Mouse (Mus musculus) heart, embryonic 11.5 days (tissue): ENCODE data around the gene Ppwd1. TPM values are rescaled to one million over a fixed set of nuclear protein-coding genes. Genes with fewer than 3 reads are reported as not detected.
"Not testable (repeated sequence)": the region's sequence is repeated elsewhere in the genome, so short reads cannot be mapped to it uniquely, and the experiment has no call there.

Source experiments
- ATAC-seq: fragments of 200-750 bp; cut with Nextera tagmentation; replicated peaks from 2 replicates; pipeline ENCODE4 v1.8.0; 2017; ENCODE audit warnings: moderate library complexity; ENCODE audit not compliant: insufficient number of reproducible peaks, low FRiP score, low TSS enrichment
- H3K27ac ChIP-seq: fragments of 300-500 bp; sonication (generic); 2 replicates; pipeline ENCODE4 v1.5.1; 2014; ENCODE audit warnings: mild to moderate bottlenecking, low read depth, low read length
- H3K27me3 ChIP-seq: fragments of 300-500 bp; sonication (generic); 2 replicates; pipeline ENCODE4 v1.6.1; 2014; ENCODE audit warnings: mild to moderate bottlenecking, low read length, mixed read lengths; ENCODE audit not compliant: control insufficient read depth, insufficient read depth
- H3K36me3 ChIP-seq: fragments of 300-500 bp; sonication (generic); 2 replicates; pipeline ENCODE4 v1.6.1; 2014; ENCODE audit warnings: mild to moderate bottlenecking, low read length, moderate library complexity, mixed read lengths; ENCODE audit not compliant: control insufficient read depth, insufficient read depth
- H3K4me1 ChIP-seq: fragments of 300-500 bp; sonication (generic); 2 replicates; pipeline ENCODE4 v1.6.1; 2014; ENCODE audit warnings: low read length; ENCODE audit not compliant: control insufficient read depth, insufficient read depth
- H3K4me2 ChIP-seq: fragments of 300-500 bp; sonication (generic); 2 replicates; pipeline ENCODE4 v1.6.1; 2014; ENCODE audit warnings: mild to moderate bottlenecking, moderate library complexity
- H3K4me3 ChIP-seq: fragments of 300-500 bp; sonication (generic); 2 replicates; pipeline ENCODE4 v1.5.1; 2014; ENCODE audit warnings: low read depth, low read length
- H3K9ac ChIP-seq: fragments of 300-500 bp; sonication (generic); 2 replicates; pipeline ENCODE4 v1.6.1; 2014; ENCODE audit warnings: mild to moderate bottlenecking, low read depth, low read length, moderate library complexity
- H3K9me3 ChIP-seq: fragments of 300-500 bp; sonication (generic); replicated peaks from 2 replicates; pipeline ENCODE4 v1.6.1; 2016; ENCODE audit warnings: low read length; ENCODE audit not compliant: control insufficient read depth
- WGBS: fragments of 180-500 bp; shearing (Covaris S2); extraction: QIAGEN DNeasy Blood & Tissue Kit; methylation state at CpG from one replicate; pipeline ENCODE4 v1.1.7; 2014; ENCODE audit not compliant: insufficient replicate concordance; 5-methylcytosine and 5-hydroxymethylcytosine counted together
- polyA plus RNA-seq: library from polyadenylated mRNA; unstranded; fragments of >200 nt; fragmentation: Nextera tagmentation; extraction: Ambion mirVana; gene quantifications from 2 replicates; pipeline ENCODE4 v1.2.1, GENCODE M21; 2014

Gene Ppwd1
- polyA plus RNA-seq: 9.3 and 11.9 TPM in 2 replicates

DNA sequence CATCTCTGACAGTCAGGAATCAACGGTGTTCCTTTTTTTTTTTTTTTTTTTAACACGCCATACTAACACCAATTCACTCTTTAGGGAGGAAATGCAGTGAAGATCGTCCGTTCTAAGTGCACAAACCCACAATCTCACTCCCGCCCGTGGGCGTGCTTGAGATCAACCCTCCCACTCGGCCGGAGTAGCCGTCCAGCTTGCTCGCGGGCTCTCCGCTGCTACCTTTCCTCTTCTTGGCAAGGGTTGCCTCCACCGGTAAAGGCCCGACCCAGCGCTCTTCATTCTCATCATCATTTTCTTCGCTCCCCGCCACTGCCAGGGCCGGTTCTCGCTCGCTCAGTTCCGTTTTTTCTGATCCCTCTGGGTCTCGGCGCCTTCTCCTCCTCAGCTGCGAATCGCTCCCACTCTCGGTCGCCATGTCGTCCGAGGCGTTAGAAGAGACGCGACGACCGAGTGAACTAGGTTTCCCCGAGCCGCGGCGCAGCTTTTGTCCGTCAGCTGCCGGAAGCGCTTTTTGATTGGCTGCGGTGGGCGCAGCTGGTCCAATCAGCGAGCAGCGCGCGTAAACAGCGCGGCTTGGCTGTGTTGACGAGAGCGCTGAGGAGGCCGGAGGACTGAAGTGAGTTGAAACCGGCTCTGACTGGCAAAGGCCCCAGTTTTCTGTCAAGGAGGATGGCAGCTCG is at the start of gene Ppwd1, which contains the start of gene Cenpk:
Ppwd1 (minus strand) TSS at position 460 of the 683 bp plus-strand sequence.
Cenpk (plus strand) TSS at position 228 of the 683 bp plus-strand sequence.
- Histone ChIP-seq H3K9ac (peak within 1 kb of the TSS; percentile 90), H3K36me3 (no peaks in the 10 kb centered on the region), H3K9me3 (no peaks in the 10 kb centered on the region), H3K4me2 (peak within 1 kb of the TSS; percentile 82), H3K27ac (peak within 1 kb of the TSS; percentile 95), H3K4me3 (peak within 1 kb of the TSS; percentile 65), H3K27me3 (no peaks in the 10 kb centered on the region), H3K4me1 (peaks cover 8% of the 10 kb centered on the region)
- ATAC-seq: peak; percentile 98
- WGBS: under 1% methylated on average over 55 of the region's 55 CpGs

DNA sequence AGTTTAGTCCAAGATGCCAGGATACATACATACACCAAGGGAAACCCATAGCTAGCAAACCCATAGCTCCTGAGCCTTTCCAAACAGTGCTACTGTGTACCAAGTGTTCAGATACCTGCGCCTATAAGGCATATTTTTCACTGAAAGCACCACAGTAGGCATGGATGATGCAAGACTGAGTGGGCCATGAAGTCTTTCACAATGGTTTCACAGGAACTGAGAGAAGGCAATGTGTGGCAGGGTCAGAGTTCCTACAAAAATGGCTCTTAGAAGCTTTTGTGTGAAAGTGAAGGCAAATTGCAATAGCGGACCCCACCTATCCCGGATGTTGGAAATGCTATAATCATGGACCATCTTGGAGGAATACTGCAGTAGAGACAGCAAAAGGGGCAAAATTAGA is 30.4 kb upstream of the Ppwd1 start:
- no peak overlapping the region for H3K27ac ChIP-seq
- no peaks in the 10 kb centered on the region for H3K4me1 ChIP-seq
- no peaks in the 10 kb centered on the region for H3K9me3 ChIP-seq
- no peaks in the 10 kb centered on the region for H3K36me3 ChIP-seq
- 85% methylated on average over 3 of the region's 3 CpGs for WGBS
- no peak overlapping the region for H3K9ac ChIP-seq
- H3K4me2 ChIP-seq: no peak overlapping the region
- H3K4me3 ChIP-seq: no peak overlapping the region
- ATAC-seq: no peak
- no peaks in the 10 kb centered on the region for H3K27me3 ChIP-seq

DNA sequence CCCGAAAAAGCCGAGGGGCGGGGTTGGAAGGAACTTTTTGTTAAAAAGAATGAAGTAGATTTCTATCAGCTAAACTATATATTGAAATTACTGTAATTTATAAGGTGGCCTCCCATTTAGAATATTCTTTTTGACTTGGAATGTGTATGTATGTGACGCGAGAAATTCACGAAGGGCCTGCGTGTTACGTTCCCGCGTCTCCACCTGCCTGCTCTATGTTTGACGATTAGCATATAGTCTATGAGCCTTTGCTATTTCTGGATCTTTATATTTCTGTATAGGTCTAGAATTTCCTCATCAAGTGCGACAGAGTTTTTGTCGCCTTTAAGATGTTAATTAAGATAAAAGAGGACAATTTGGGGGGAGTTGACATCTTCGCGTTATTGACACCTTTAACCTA is 538 bp upstream of the Ppwd1 start:
- H3K9ac ChIP-seq: peak overlapping the region; percentile 90
- peak overlapping the region; percentile 82 for H3K4me2 ChIP-seq
- WGBS: 7% methylated on average over 15 of the region's 15 CpGs
- peak overlapping the region; percentile 65 for H3K4me3 ChIP-seq
- no peaks in the 10 kb centered on the region for H3K27me3 ChIP-seq
- peak overlapping the region; percentile 24; the same call in 1 of the 2 replicates for H3K27ac ChIP-seq
- peaks cover 8% of the 10 kb centered on the region for H3K4me1 ChIP-seq
- no peaks in the 10 kb centered on the region for H3K9me3 ChIP-seq
- H3K36me3 ChIP-seq: no peaks in the 10 kb centered on the region
- ATAC-seq: no peak; the same call in 1 of the 2 replicates

DNA sequence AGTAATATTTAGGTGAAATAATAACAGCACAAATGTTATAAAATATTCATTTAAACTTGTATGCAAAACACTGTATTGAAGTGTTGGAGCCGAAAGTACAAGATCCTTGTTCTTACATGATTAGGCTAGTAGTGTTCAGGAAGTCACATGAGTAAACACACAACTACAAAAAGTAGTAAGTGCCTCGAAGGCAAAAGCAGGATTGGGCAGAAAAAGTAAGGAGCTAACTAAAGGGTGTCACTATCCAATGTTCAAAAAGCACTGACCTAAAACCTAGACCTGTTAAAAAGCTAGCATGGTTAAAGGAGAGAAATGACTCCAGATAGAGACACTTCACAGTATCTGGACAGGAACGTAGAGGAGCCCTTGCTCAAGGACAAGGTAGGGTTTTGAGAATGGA is 1.2 kb downstream of the Ppwd1 start:
- Histone ChIP-seq H3K36me3 (no peaks in the 10 kb centered on the region), H3K9ac (peak overlapping the region; percentile 90), H3K4me3 (peak overlapping the region; percentile 65), H3K27ac (no peak overlapping the region), H3K4me2 (peak overlapping the region; percentile 82), H3K4me1 (peaks cover 8% of the 10 kb centered on the region), H3K27me3 (no peaks in the 10 kb centered on the region), H3K9me3 (no peaks in the 10 kb centered on the region)
- ATAC-seq: no peak
- WGBS: 51% methylated on average over 3 of the region's 3 CpGs

DNA sequence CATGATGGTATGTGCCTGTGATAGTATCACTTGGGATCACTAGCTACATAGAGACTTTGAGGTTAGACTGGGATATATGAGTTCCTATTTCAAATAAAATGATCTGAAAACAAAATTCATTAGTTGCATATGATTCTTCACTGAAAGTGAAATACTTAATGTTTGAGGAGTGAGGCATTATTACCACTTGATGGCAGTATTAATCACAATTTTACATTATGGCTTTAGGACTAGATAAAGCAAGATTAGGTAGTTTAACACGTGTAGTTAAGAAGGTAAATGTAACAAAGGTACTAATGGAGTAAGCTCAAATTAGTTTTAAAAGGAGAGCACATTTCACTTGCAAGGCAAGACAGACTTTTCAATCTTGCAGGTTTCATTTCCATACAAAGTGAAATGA is 24.3 kb downstream of the Ppwd1 start:
- no peak overlapping the region for H3K9ac ChIP-seq
- ATAC-seq: no peak

DNA sequence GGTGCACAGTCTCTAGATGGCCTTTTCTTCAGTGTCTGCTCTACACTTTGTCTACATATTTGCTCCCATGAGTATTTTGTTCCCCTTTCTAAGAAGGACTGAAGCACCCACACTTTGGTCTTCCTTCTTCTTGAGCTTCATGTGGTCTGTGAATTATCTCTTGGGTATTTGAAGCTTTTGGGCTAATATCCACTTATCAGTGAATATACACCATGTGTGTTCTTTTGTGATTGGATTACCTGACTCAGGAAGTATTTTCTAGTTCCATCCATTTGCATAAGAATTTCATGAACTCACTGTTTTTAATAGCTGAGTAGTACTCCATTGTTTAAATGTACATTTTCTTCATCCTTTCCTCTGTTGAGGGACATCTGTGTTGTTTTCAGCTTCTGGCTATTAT is 32.8 kb downstream of the Ppwd1 start:
- H3K4me2 ChIP-seq, H3K4me1 ChIP-seq, H3K27ac ChIP-seq, ATAC-seq, H3K9me3 ChIP-seq, H3K27me3 ChIP-seq, H3K36me3 ChIP-seq, H3K4me3 ChIP-seq, H3K9ac ChIP-seq: not testable (repeated sequence)

More for the DNA sequence above, 24.3 kb downstream of the Ppwd1 start:
- Histone ChIP-seq H3K9me3 (no peaks in the 10 kb centered on the region), H3K36me3 (peaks cover 7% of the 10 kb centered on the region), H3K4me3 (no peak overlapping the region), H3K27ac (no peak overlapping the region), H3K4me1 (no peaks in the 10 kb centered on the region), H3K4me2 (no peak overlapping the region), H3K27me3 (no peaks in the 10 kb centered on the region)
- 73% methylated on average over 1 of the region's 1 CpGs for WGBS

DNA sequence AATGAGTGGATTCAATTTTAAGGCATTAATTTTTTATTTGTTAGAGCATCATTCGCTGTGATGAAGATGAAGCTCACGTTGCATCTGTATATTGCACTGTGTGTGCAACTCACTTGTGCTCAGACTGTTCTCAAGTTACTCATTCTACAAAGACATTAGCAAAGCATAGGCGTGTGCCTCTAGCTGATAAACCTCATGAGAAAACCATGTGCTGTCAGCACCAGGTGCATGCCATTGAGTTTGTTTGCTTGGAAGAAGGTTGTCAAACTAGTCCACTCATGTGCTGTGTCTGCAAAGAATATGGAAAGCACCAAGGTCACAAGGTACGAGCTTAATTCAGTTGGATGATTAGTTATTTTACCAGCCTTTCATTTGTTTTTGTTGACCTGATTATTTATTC is 41.3 kb downstream of the Ppwd1 start:
- Histone ChIP-seq H3K27ac (no peak overlapping the region), H3K4me3 (no peak overlapping the region), H3K4me2 (no peak overlapping the region), H3K36me3 (peaks cover 8% of the 10 kb centered on the region), H3K9me3 (no peaks in the 10 kb centered on the region), H3K27me3 (no peaks in the 10 kb centered on the region), H3K4me1 (no peaks in the 10 kb centered on the region), H3K9ac (no peak overlapping the region)
- ATAC-seq: no peak
- 69% methylated on average over 4 of the region's 4 CpGs for WGBS

DNA sequence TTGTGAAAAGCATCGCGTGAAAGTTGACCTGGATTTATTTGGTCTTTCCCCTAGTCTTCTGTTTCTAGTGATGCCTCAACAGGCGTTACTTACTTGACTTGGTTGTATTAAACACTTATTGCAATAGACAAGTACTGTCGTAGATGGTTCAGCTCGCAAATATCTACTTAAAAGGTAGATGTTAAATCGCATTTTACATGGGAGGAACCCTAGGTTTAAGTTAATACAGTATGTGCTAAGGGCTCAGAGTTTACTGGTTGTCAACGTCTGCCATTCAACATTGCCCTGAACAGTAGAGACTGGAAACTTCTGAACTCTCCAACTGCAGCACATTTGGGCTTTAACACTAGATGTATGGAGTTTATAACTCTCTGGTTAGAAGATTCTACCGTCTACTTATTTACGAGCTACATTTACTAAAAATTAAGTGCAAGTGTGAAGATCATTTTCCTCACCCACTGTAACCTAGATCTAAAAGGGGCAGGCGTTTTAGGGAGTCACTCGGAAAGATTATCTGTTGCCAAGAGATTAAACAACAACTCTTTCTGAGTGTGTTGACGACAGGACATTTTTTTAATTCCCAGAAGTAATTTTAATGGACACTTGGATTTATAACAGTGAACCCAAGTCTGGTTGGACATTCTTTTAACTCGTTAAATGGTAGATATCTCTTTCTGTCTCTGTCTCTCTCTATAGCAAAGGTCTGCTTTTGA is 49.3 kb downstream of the Ppwd1 start:
- H3K4me1 ChIP-seq: peaks cover 10% of the 10 kb centered on the region
- no peaks in the 10 kb centered on the region for H3K27me3 ChIP-seq
- H3K27ac ChIP-seq: no peak overlapping the region
- peak overlapping the region; percentile 72 for H3K4me2 ChIP-seq
- 16% methylated on average over 13 of the region's 13 CpGs for WGBS
- peak overlapping the region; percentile 85 for H3K4me3 ChIP-seq
- no peak for ATAC-seq
- H3K36me3 ChIP-seq: peaks cover 3% of the 10 kb centered on the region; the same call in 1 of the 2 replicates
- H3K9ac ChIP-seq: peak overlapping the region; percentile 82
- no peaks in the 10 kb centered on the region for H3K9me3 ChIP-seq
